Mouse (Mus musculus) erythroblast, embryonic 14.5 days (primary cell): Measurements from ENCODE around the gene Prss16.

ENCODE experiments used
- GATA1 ChIP-seq: IDR thresholded peaks from 2 replicates; pipeline ENCODE4 v1.6.1; 2012; ENCODE audit warnings: low read length, inconsistent platforms, mixed read lengths
- TAL1 ChIP-seq: IDR thresholded peaks from 3 replicates; pipeline ENCODE4 v1.6.1; 2012; ENCODE audit warnings: low read length, inconsistent platforms, mixed read lengths

GRCm38 (mm10) chr13:22006334-22007120, 3.0 kb downstream of the Prss16 start:
- TF ChIP-seq TAL1 (no peak), GATA1 (no peak)
